Mouse (Mus musculus) granulocyte monocyte progenitor cell, adult 5-6 weeks (primary cell): ENCODE data around the gene 1700042G07Rik. TPM values are rescaled to one million over a fixed set of nuclear protein-coding genes. Genes with fewer than 3 reads are reported as not detected.

Experiments used
- ATAC-seq: replicated peaks from 2 replicates; pipeline ENCODE4 v1.8.0; 2016; ENCODE audit warnings: mild to moderate bottlenecking, moderate TSS enrichment, inconsistent platforms; ENCODE audit not compliant: poor library complexity, severe bottlenecking
- total RNA-seq, 2 experiments: library from RNA; stranded (forward) in 1 of 2; stranded (reverse) in 1 of 2; fragments of 200-712, 200-1000 nt in 1 of 2; fragments of >200 nt in 1 of 2; fragmentation: Nextera tagmentation in 1 of 2; gene quantifications; 2 replicates each; pipeline ENCODE4 v1.2.3; 2014 to 2017

Gene 1700042G07Rik
- total RNA-seq, 2 experiments from 2014 or later: not detected

DNA sequence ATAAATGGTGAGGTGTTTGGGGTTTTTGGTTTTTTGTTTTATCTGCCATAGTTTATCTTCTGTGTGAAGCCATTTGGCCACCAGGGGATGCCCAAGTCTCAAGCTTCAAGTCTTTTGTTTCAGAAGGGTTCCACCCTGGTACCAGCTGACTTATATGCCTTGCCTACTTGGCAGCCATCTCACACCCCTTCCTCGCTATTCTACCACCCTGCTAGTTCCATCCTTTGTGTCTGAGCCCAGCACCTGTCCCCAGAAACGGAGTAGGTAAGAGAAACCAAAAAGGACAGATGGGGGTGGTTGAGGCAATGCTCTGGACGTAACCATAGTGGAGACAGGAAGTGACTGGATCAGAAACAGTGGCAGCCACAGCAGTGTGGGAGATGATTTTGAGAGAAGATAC is 13.3 kb upstream of the 1700042G07Rik start:
- ATAC-seq: peak; percentile 26

DNA sequence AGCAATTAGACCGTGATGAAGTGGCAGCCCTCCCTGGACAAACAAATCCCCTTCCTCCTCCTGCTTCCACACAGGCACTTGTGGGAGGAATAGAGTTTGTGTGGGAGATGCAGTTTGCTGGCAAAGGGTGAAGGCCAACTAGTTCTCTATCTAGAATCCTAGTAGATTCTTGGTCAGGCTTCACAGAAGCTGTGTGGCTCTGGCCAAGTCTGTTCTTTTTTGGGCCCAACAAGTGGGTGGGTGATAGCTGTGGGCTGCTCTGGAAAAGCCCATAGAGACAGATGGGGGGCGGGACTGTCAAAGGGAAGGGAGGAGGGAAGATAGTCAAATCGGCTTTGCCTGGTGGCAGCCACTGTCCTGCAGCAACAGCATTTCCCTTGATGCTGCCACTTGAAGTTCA is 12.4 kb upstream of the 1700042G07Rik start:
- no peak for ATAC-seq

DNA sequence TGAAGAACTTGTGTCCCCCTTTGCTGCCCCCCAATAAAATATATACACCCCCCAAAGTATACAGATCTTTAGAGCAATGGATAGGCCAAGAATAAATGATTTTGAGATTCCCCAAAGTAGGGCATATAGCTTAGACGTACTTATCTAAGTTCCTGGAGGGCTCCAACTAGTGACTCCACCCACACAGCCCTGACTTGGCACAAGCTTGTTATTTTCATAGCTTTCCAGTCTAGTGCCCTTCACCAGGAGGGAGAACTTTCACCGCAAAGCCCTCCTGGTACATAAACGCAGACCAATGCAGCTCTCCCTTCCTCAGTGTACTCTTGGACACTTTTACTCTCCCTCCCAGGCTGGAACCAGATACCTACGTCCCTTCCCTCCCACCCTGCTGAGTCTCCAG is 11.0 kb upstream of the 1700042G07Rik start:
- ATAC-seq: no peak

DNA sequence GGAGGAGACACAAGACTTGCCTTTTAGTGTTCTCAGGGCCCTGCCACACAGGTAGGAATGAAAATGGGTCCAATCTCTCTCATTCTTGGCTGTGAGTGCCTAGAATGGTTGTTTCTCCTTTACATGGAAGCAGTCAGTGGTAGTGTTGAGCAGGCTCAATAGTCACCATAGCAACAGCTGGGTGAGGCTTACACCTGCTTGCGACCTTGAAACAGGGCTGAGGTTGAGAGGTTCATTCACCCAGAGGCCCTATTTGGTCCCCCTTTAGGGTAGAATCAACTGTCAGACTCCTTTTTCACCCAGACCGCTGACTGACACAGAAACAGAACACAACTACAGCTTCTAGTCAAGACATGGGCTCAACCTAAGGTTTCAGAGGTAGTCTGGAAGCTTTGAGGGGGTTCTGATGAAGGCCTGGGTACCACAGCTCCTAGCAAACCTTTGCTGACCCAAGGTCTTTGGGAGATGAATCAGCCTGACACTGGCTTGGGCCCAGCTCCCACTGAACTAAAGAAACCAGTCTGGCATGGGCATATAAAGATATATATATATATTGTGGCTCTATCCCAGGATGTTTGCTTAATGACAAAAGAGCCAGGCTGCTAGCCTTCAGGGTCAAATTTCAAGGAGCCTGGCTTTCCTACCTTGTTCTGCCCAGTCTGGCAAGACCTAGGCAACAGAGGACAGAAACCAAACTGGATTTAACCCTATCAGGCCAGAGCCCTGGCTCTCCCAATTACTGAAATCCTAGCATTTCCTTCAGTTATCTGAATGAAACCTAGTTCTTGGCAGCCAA is 8.2 kb upstream of the 1700042G07Rik start:
- ATAC-seq: no peak

DNA sequence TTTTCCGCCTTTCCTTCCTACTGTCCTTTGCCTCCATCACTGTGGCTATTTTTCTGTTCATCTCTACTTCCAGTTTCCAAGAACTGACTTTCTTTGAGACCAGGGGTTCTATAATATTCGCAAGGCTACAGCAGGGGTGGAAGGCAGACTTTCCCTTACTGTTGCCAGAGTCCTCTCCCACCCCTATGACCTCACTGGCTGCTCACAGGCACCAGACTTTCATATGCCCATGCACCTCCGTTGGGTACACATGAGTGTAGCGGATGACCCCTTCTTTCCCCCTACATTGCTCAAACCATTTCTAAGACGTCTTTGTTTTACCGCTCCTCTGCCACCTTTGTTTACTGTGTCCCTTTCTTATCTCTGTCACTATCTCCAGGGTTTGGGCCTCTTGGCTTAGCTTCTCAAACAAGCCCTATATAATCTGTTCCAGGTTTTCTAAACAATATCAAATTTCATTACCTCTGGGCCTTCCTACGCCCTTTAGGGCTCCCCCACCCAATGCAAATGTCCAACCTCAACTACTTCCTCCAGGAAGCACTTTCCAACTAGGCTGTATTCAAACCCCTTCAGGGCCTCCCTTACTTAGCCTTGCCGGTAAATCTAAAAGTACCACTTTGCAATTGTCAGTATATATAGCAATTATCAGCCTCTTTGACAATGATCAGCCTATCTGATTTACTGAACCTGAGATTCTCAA is 7.3 kb upstream of the 1700042G07Rik start:
- no peak for ATAC-seq

DNA sequence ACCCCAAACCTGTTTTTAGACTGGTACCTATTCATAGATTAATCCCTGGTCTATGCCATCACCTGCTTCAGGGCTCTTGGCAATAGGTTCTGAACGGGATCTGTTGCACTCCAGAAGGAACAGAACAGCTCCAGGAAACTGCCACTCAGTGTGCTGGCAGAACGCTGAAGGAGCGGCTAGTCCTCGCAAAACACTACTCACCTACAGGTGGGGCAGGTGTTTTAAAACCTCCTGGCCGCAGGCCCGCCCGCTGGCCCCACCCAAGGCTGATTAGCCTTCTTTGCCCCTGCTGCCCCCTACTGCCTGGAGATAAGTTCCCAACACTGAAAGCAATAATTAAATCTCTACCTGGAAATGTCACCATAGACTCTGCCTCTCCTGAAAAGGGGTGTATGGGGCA is 5.8 kb upstream of the 1700042G07Rik start, which contains the start of gene Tspan1:
Tspan1 (minus strand) TSS at position 198 of the 400 bp plus-strand sequence.
- ATAC-seq: no peak

DNA sequence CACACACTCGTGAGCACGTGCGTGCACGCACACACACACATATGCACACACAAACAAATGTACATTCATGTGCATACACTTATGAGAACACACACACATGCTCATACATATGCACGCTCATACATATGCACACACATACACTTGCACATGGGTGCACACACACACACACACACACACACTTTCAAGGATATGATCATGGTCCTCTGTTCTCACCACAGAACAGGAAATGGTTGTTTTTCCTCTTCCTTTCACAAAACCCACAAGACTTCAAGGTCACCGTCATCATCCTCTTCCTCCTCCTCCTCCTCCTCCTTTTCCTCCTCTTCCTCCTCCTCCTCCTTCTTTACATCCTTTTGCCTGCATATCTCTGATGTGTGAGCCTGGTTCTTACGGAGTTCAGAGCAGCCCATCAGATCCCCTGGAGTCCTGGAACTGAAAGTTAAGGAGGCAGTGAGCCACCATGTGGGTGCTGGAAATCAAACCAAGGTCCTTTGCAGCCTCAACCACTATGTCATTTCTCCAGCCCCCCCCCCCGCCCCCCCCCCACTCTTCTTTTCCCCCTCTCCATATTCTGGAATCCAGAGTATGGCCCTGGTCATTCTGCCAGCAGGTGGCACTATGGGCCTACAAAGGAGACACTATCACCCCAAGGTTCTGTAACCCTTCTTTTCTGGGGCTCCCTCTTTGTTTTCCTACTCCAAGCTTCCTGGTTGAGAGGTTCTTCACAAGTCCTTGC is 4.4 kb upstream of the 1700042G07Rik start:
- ATAC-seq: peak; percentile 57

DNA sequence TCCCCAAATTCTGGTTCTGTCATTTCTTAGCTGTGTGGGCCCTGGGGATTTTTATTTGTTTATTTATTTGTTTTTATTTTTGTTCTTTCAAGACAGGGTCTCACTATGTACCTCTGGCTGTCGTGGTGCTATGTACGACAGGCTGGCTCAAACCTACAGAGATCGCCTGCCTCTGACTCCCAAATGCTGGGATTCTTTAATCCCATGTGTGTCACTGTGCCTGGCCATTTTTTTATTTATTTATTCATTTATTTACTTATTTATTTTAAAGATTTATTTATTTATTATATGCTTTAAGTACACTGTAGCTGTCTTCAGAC is 3.9 kb upstream of the 1700042G07Rik start:
- no peak for ATAC-seq

DNA sequence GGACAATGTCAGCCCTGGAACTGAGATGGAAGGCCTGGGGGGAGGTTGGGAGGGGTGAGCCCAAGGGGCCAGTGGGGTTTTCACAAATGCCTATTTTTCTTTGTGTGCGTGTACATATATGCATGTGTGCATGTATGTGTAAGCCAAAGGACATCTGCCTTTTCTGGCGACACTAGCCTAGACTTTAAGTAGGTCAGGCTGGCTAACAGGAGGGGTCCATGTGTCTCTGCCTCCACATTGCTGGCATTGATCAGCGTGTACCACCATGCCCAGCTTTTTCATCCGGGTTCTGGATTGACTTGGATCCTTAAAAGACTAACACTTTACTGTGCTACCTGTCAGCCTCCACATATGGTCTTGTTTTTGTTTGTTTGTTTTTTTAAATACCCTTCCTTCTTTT is 580 bp downstream of the 1700042G07Rik start:
- ATAC-seq: no peak

DNA sequence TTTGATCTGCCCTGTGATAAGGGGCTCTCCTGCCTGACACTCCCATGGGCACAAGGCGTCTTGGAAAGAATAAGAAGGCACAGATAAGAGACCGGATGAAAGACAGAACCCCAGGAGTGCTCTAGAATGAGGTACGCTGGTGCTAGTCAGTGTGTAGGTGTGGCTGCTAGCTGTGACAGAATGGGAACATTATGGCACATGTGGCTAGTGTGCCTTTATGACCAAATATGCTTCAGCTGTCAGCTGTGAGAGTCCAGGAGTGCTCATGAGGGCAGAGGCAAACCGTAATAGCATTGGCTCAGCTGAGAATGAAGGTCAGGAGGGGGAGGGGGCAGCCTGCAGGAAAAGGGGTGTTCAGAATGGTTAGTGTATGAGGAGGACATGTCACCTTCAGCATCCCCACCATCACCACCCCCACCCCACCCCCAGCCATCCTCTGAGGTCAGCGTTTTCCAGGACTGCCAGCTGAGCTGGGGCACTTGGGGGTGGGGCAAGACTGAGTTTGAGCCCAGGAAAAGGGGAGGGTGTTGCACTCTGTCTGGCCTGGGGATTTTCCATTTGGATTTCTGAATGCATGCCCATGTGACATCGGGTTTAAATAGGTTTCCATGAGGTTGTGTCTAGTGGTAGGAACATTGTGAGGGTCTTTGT is 1.4 kb downstream of the 1700042G07Rik start:
- ATAC-seq: no peak

DNA sequence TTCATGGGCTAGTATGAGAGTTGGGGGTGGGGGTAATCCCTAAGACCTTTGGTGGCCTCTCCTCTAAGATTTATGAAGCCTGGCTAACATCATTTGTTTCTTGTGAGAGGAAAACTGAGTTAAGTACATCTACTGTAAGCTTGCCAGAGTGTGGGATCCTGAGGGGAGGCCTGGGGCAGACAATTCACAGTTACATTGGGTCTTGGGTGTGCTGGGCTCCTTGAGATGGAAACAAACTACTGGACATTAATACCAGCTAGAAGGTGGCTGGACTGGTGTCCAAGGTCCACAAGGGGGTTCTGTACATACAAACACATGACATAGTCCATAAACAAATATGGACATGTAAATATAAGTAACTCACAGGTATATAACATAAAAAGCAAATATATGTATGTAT is 2.0 kb downstream of the 1700042G07Rik start:
- ATAC-seq: no peak

DNA sequence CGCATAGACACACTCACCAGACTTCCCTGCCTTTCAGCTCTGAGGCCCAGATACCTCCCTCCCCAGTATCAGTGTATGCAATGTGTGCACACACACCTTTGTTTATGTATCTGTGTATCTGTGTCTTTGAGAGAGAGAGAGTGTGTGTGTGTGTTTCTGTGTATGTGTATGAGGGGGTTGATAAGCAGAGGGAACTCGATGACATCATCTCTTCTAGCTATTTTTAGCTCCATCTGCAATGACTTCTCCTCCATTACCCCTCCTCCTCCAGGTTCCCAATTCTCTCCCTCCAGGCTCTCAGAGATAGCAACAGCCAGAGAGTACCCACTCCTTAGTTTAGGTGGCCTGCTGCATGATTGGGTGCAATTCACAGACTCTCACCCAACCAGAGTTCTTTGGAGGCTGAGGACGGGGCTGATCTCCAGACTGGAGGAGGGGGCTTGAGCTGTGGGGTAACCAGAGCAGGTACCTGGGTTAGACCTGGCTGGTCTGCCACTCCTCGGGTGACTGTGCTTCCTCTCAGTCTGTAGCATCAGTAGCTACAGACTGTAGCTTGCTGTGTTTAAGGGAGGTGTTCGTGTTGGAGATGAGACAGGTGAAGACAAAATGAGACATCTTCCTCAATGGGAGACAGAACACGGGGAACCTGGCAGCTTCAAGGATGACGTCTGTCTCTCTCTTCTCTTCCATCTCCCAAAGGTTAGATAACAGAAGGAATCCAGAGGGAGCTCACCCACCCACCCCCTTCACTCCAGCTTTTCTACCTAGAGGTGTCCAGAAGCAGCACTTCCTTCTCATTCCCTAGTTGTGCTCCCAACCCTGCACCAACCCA is 2.8 kb downstream of the 1700042G07Rik start:
- peak; percentile 20; the same call in 1 of the 2 replicates for ATAC-seq

DNA sequence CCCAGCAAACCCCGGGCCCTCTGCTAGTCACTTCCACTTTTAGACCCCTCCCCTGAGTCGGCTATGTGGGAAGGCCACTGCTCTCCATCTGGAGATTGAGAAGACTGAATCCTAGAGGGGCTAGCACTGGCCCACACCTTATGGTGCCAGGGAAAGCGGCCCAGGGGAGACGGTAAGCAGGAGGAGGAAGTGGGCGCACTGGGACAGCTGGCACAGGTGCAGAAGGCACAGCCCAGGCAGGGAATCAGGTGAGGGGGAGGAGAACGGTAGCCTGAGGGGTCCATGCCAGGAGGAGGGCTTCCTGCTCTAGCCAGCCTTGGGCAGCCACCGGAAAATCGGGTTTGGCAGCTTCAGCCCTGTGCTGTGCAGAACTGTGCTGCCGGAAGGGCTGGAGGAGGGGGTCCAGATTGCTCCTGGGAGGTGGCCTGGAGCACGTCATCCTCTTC is 3.4 kb downstream of the 1700042G07Rik start:
- ATAC-seq: peak; percentile 64

DNA sequence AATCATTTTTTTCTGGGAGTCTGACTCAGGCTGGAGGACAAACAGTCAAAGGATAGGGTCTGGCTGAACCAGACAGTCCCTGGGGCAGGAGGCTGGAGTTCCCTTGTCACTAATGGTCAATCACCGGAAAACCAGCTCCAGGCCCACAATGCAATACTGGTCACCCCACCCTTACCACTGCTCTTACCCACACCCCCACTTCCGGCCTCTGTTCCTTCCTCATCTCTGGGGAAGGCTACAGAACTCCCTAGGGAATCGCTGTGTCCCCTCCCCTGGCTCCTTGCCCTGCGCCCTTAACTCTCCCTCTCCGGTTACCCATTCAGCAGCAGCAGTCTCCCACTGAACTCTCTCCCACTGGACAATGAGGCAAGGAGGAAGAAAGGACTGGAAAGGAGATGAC is 4.0 kb downstream of the 1700042G07Rik start:
- peak; percentile 54 for ATAC-seq

DNA sequence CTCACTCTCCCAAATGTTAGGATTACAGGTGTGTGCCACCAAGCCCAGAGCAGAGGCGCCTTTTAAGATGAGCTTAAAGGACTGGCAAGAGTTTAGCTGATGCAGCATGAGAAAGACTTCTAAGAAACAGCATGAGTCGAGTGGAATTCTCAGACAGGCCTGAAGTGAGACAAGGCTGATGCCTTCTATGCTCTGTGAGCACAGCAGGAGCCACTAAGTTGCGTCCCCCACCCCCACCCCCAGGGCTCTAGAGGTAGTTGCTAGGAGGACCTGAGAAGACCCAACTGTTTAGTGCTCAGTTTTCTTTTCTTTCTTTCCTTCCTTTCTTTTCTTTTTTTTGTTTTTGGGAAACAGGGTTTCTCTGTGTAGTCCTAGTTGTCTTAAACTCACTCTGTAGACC is 8.9 kb downstream of the 1700042G07Rik start:
- ATAC-seq: no peak

DNA sequence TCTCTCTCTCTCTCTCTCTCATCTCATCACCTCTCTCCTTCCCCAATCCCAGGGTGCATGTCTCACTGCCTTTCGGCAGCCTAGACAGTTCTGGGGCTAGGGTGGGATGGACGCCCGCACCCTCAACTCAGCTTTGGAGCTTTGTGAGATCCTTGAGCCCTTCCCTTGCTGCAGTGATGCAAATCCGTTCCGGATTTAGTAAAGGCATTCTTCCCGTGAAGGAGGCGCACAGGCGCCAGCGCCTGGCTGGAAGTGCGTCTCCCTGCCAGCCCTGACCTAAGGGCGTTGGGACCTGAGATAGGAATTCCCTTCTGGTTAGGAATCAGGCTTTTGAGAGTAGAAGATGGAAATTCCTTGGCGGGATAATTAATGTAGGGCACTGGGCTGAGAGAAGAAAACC is 9.6 kb downstream of the 1700042G07Rik start:
- no peak for ATAC-seq

DNA sequence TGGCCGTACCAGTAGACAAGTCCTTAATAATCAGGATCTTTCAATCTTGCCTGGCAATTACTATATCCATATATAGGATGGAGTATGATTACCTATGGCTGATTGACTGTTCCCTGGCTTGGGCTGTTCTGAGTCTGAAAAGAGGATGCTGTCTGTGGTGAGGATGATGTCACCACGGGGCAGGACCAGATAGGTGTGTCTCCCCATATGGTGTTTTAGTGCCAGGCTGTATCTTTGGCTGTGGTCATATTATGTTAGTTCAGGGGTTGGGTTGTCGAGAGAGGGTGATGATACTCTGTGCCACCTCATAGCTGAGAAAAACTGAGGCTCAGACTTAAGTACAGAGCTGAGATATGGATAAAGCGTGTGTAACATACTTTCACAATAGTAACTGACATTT is 11.9 kb downstream of the 1700042G07Rik start:
- ATAC-seq: peak; percentile 37; the same call in 1 of the 2 replicates

DNA sequence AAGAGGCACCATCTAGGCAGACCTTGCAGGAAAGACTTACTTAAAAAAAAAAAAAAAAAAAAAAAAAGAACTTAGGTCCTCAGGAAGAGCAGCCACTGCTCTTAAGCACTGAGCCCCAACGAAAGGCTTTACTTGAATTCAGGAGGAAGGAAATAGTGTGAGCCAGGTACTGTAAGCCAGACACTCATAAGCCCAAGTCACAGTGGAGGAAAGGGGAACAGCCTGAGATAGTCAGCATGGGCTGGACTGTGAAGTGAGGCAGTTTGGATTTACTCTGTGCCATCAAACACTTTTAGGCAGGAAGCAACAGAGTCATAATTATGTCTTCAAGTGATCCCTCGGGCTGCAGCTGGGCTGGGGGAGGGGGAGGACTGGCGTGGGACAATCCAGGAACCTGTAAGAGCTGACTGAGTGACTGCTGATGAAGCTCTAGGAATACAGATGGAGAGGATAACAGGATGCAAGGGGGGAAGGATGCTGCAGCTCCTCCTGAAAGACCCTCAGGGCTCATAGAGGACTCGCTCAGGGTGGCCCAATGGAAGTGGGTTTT is 19.2 kb downstream of the 1700042G07Rik start:
- no peak for ATAC-seq

DNA sequence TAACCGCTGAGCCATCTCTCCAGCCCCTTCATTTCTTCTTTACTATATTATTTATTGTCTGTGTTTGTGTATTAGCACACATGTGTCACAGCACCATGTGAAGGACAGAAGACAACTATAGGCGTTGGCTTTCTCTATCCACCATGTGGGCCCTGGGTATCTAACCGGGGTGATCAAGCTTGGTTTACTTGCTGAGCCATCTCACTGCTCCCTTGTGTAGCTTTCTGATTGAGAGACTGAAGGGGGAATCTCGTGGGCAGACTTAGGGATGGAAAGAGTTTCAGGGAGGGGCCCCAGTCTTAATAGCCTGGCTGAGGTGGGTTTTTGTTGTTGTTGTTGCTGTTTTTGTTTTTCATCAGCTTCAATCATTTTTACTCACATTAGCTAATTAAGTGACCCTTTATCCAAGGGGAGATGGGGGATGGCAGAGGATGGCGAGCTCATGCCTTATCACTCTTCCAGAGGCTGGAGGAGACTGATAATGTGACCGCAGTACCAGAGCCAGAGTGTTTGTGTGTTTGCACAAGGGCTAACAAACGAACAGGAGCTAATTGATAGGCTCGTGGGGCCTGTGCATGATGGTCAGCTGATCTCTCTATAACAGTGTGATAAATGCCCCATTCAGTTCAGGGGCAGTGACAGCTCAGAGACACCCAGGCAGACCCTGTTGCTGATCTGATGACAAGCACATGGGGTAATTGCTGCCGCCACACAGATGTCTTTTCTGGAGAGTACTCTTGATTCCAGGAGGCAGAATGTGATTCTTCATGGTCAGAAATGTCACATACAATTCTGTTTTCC is 20.6 kb downstream of the 1700042G07Rik start:
- no peak for ATAC-seq
